Mouse (Mus musculus) layer of hippocampus, adult 2 months (tissue): Measurements from ENCODE around the gene Chka. TPM values are rescaled to one million over a fixed set of nuclear protein-coding genes. Genes with fewer than 3 reads are reported as not detected.

Experiments used
- DNase-seq, 2 experiments: peaks; one replicate each; pipeline ENCODE4 v3.0.0; 2022; ENCODE audit warnings: low spot score in 2 of 2
- H3K27ac ChIP-seq: fragments of 200-600 bp; 2 replicates; pipeline ENCODE4 v1.8.1; 2022
- H3K4me3 ChIP-seq: fragments of 200-600 bp; 2 replicates; pipeline ENCODE4 v1.8.1; 2022; ENCODE audit warnings: mild to moderate bottlenecking
- CTCF ChIP-seq: fragments of 200-600 bp; conservative IDR thresholded peaks from 2 replicates; pipeline ENCODE4 v1.8.1; 2022; ENCODE audit warnings: antibody characterized with exemption, mild to moderate bottlenecking, moderate library complexity
- total RNA-seq, 2 experiments: library from RNA; stranded (reverse); gene quantifications; 2 replicates each; pipeline ENCODE4 v1.2.3; 2021

Gene Chka
- total RNA-seq, 2 experiments from 2014 or later = 87.2 to 109 TPM

GRCm38 (mm10) chr19:3850076-3850475 is 1.5 kb upstream of the Chka start:
- no peak overlapping the region for H3K4me3 ChIP-seq
- no peak overlapping the region for H3K27ac ChIP-seq
- no peak for DNase-seq
- no peak for TF ChIP-seq CTCF

GRCm38 (mm10) chr19:3850847-3851469 is 615 bp upstream of the Chka start:
- no peak for DNase-seq
- Histone ChIP-seq H3K4me3 (peak overlapping the region; percentile 84), H3K27ac (peak overlapping the region; percentile 93)
- TF ChIP-seq CTCF = no peak

- 0 out of 2 replicates have a peak, but pooled peaks have one; percentile 3 for TF ChIP-seq CTCF
- DNase-seq = peak in 1 of 2 experiments; percentile 34
- peak overlapping the region; percentile 93 for H3K27ac ChIP-seq
- peak overlapping the region; percentile 84 for H3K4me3 ChIP-seq
Observed at GRCm38 (mm10) chr19:3851979-3852681, 557 bp downstream of the Chka start.

GRCm38 (mm10) chr19:3853121-3853520 is 1.5 kb downstream of the Chka start:
- DNase-seq = no peak
- Histone ChIP-seq H3K27ac (peak overlapping the region; percentile 93; the same call in 1 of the 2 replicates), H3K4me3 (peak overlapping the region; percentile 84)
- TF ChIP-seq CTCF = no peak

GRCm38 (mm10) chr19:3853891-3854290 is 2.3 kb downstream of the Chka start:
- DNase-seq = no peak
- TF ChIP-seq CTCF = no peak
- Histone ChIP-seq H3K27ac (peak overlapping the region; percentile 19; the same call in 1 of the 2 replicates), H3K4me3 (peak overlapping the region; percentile 84)

DNA sequence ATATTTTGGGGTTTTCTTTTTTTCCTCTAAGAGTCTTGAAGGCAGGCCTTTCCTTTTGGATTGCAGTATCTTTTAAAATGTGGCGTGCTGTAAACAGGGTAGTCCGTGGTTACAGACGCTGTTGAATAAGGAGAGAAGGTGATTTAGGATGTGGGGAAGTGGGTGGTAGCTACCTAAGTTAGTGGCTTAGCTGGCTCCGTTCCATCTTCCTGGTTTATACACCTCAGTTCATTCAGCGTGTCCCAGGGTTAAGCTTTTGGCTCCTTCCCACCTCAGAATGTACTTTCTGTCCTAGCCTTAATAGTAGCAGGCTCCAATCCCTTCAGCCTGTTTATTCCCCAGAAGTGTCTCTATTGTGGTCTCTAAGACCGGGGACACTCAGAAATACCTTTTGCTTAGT is 3.5 kb downstream of the Chka start:
- no peak for TF ChIP-seq CTCF
- DNase-seq = no peak
- Histone ChIP-seq H3K4me3 (peak overlapping the region; percentile 27; the same call in 1 of the 2 replicates), H3K27ac (peak overlapping the region; percentile 85)

GRCm38 (mm10) chr19:3855601-3856000 is 4.0 kb downstream of the Chka start:
- TF ChIP-seq CTCF = no peak
- Histone ChIP-seq H3K27ac (peak overlapping the region; percentile 85), H3K4me3 (peak overlapping the region; percentile 27; the same call in 1 of the 2 replicates)
- DNase-seq = peak in 1 of 2 experiments; percentile 41

DNA sequence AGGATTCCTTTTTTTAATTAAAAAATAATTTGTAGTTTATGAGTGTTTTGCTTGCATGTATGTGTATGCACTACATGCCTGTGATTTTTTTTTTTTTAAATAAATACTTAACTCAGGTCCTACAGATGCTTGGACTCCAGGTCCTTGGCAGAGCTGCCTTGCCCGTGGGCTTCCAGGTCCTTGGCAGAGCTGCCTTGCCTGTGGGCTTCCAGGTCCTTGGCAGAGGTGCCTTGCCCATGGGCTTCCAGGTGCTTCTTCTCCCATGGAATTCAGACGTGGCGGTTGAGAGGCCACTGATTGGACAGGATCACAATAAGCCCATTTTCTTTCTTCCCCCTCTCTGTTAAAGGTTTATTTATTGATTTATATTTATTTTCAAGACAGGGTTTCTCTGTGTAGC is 5.6 kb downstream of the Chka start:
- Histone ChIP-seq H3K27ac (peak overlapping the region; percentile 85), H3K4me3 (no peak overlapping the region)
- TF ChIP-seq CTCF = no peak
- DNase-seq = no peak

DNA sequence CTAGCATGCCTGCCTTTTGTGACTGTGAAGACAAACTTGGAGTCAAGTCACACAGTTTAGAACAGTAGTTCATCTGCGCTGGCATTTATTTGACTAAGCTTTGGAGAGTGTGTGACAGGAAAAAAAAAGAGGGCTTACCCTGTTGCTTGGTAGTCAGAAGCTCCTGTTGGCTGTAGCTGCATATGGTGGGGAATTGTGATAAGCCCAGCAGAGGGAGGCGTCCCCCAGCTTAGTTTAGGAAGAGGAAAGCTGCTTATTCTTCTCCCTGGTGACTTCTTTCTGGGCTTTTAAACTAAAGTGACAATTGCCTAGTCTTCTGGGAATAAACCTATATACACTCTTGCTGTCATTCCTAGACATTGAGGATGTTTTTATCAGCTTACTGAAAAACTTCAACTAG is 11.1 kb downstream of the Chka start:
- Histone ChIP-seq H3K27ac (peak overlapping the region; percentile 40; the same call in 1 of the 2 replicates), H3K4me3 (no peak overlapping the region)
- DNase-seq = no peak
- peak; percentile 37 for TF ChIP-seq CTCF

GRCm38 (mm10) chr19:3864960-3865359 is 13.4 kb downstream of the Chka start:
- Histone ChIP-seq H3K4me3 (no peak overlapping the region), H3K27ac (no peak overlapping the region)
- peak; percentile 73 for TF ChIP-seq CTCF
- no peak for DNase-seq

GRCm38 (mm10) chr19:3868290-3868689 is 16.7 kb downstream of the Chka start:
- no peak overlapping the region for H3K27ac ChIP-seq
- no peak for TF ChIP-seq CTCF
- no peak overlapping the region for H3K4me3 ChIP-seq
- DNase-seq = no peak

DNA sequence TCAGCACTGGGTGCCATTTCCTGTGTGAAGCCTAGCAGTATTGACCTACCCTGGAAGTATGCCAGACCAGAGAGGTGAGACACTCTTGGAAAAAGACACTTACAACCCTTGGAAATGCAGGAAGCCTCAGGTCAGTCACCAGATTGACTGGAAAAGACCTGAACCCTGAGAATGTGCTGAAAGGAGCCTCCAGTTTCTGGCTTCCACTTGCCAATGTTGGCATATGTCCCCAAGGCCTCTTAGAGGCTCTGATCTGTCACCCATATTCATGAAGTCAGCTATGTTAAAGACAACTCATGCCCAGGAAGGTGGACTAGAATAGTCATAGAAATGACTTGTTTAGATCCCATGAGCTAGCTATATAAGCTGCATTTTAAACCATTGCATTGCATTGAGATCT is 19.9 kb downstream of the Chka start:
- Histone ChIP-seq H3K4me3 (no peak overlapping the region), H3K27ac (no peak overlapping the region)
- DNase-seq = no peak
- no peak for TF ChIP-seq CTCF

- no peak for TF ChIP-seq CTCF
- Histone ChIP-seq H3K4me3 (no peak overlapping the region), H3K27ac (peak overlapping the region; percentile 21; the same call in 1 of the 2 replicates)
- no peak for DNase-seq
Observed at GRCm38 (mm10) chr19:3872373-3872772, 20.8 kb downstream of the Chka start.

GRCm38 (mm10) chr19:3875045-3875444 is 23.5 kb downstream of the Chka start:
- H3K27ac ChIP-seq = no peak overlapping the region
- TF ChIP-seq CTCF = no peak

More at GRCm38 (mm10) chr19:3875045-3875444, 23.5 kb downstream of the Chka start:
- no peak overlapping the region for H3K4me3 ChIP-seq
- no peak for DNase-seq
